Mouse (Mus musculus) brain, embryonic 14.5 days (tissue): Measurements from ENCODE around the gene Dctn2.

Experiments used
- CTCF ChIP-seq: fragments of 200-500 bp; IDR thresholded peaks from 2 replicates; pipeline ENCODE4 v1.5.1; 2012; ENCODE audit warnings: inconsistent platforms, mild to moderate bottlenecking, moderate library complexity, borderline replicate concordance; ENCODE audit not compliant: insufficient read depth, insufficient read length; ENCODE audit errors: extremely low read depth
- POLR2A ChIP-seq: fragments of 200-500 bp; IDR thresholded peaks from 2 replicates; pipeline ENCODE4 v1.6.1; 2012; ENCODE audit warnings: mild to moderate bottlenecking, inconsistent platforms, borderline replicate concordance; ENCODE audit not compliant: poor library complexity, insufficient read depth, insufficient read length, severe bottlenecking; ENCODE audit errors: extremely low read depth

- TF ChIP-seq POLR2A (no peak), CTCF (no peak)
These were observed 53.8 kb downstream of the Dctn2 start for GRCm38 (mm10) chr10:127319969-127320368.
